Mouse (Mus musculus) olfactory bulb, adult 2 months (tissue): Measurements from ENCODE around the gene Mrtfa.

Source experiments
- CTCF ChIP-seq: fragments of 200-500 bp; IDR thresholded peaks from 2 replicates; pipeline ENCODE4 v1.5.1; 2012; ENCODE audit warnings: low read depth, mild to moderate bottlenecking, low read length, moderate library complexity; ENCODE audit not compliant: insufficient read depth
- POLR2A ChIP-seq: fragments of 200-500 bp; IDR thresholded peaks from 2 replicates; pipeline ENCODE4 v1.6.1; 2012; ENCODE audit warnings: mild to moderate bottlenecking, low read depth, low read length, moderate library complexity; ENCODE audit not compliant: insufficient read depth

GRCm38 (mm10) chr15:81045336-81045735 lies 145.2 kb downstream of the Mrtfa start:
- TF ChIP-seq POLR2A, result no peak
- TF ChIP-seq CTCF, result no peak
